Mouse (Mus musculus) brain, embryonic 14.5 days (tissue): Measurements from ENCODE around the gene Camkk2.
A peak's percentile ranks its signal among the peaks of the same experiment; 100 is the strongest.

Experiments used
- CTCF ChIP-seq: fragments of 200-500 bp; IDR thresholded peaks from 2 replicates; pipeline ENCODE4 v1.5.1; 2012; ENCODE audit warnings: inconsistent platforms, mild to moderate bottlenecking, moderate library complexity, borderline replicate concordance; ENCODE audit not compliant: insufficient read depth, insufficient read length; ENCODE audit errors: extremely low read depth
- POLR2A ChIP-seq: fragments of 200-500 bp; IDR thresholded peaks from 2 replicates; pipeline ENCODE4 v1.6.1; 2012; ENCODE audit warnings: mild to moderate bottlenecking, inconsistent platforms, borderline replicate concordance; ENCODE audit not compliant: poor library complexity, insufficient read depth, insufficient read length, severe bottlenecking; ENCODE audit errors: extremely low read depth

GRCm38 (mm10) chr5:122731321-122731720 lies 47.9 kb downstream of the Camkk2 start:
- TF ChIP-seq CTCF (peak; percentile 65), POLR2A (no peak)
